Mouse (Mus musculus) CD4-positive, CD25-positive, alpha-beta regulatory T cell (primary cell): ENCODE data around the gene Cd300c. TPM values are rescaled to one million over a fixed set of nuclear protein-coding genes. Genes with fewer than 3 reads are reported as not detected.

ENCODE experiments used
- polyA plus RNA-seq: library from polyadenylated mRNA; unstranded; fragments of 100-300 nt; shearing (Covaris generic); gene quantifications from one replicate; pipeline ENCODE4 v1.2.1, GENCODE M21; 2017

The Cd300c gene
- not detected for polyA plus RNA-seq

DNA sequence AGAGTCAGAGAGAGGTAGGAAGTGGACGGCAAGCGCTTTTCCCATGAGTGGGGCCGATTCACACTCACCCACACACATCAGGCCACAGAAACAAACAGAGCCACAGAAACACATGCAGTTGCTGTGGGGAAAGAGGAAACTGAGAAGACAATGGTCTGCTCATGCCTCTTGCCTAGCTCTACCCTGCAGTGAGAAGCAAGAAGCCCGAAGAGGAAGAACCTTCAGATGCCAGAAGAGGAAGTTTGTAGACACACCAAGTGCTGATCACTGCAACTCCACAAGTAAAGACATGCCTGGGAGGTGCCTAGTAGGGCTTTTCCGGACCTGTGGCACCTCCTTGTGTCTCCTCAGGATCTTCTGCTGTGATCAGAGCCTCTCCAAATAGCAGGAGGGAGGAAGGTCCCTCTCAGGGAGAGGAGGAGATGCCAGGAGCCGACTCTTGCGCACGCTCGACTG, at the start of gene Cd300c:
Gene Cd300c, minus strand, starts transcription at position 406 of the 456 bp plus-strand sequence.

DNA sequence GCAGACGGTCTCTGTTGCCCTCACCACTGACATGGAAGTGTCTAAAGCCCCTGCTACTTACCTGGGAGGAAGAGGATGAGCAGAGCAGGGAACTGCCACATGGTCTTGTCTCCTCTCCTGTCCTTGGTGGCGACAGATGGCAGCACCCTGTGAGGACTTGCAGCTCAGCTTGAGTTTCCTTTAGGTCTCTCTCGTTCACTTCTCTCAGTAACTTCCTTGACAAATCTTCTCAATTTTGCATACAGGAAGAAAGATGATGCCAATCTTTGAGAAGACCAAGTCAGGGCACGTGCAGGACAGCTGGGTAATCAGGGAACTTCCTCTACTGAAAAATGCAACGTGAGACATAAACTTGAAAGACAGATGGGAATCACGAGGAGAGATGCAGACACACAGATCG, 47.1 kb upstream of the Cd300c start, which contains the start of gene Cd300ld2:
Gene Cd300ld2, minus strand, starts transcription at position 101 of the 400 bp plus-strand sequence.

DNA sequence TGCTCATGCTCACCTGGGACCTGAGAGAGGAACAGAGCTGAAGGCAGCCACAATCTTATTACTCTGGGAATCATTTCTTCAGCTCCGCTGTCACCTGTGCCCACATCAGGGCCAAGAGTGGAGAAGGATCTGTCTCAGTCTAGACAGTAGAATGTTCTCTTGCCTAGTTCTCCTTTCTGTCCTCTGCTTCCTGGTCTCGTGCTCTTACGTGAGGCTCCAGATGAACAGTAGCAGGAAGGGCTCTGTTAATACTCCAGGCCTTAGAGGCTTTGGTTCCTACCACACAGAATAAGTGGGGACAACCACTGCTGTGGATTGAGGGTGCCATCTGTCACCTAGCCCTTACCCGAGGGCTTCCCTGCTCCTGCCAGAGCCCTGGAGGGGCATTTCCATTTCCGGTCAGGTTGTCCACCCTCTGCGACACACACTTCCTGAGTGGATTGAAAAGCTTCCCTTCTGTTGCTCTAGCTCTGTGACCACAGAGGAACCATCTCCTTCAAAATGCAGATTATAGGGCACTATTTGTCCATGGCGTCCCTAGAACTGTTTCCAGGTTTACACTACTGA, 32.6 kb upstream of the Cd300c start, which contains the start of gene Cd300c2:
Gene Cd300c2, minus strand, starts transcription at position 407 of the 567 bp plus-strand sequence.

DNA sequence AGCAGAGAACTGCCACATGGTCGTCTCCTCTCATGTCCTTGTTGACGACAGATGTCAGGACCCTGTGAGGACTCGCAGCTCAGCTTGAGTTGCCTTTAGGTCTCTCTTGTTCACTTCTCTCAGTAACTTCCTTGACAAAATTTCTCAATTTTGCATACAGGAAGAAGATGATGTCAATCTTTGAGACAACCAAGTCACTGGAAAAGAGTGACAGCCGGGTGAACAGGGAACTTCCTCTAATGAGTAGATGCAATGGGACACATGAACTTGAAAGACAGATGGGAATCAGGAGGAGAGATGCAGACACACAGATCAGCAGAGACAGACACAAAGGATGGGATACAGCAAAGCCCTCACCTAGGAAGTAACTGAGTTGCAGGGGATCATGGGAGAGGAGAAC, 20.8 kb upstream of the Cd300c start, which contains the start of gene Cd300ld:
Gene Cd300ld, minus strand, starts transcription at position 130 of the 400 bp plus-strand sequence.

DNA sequence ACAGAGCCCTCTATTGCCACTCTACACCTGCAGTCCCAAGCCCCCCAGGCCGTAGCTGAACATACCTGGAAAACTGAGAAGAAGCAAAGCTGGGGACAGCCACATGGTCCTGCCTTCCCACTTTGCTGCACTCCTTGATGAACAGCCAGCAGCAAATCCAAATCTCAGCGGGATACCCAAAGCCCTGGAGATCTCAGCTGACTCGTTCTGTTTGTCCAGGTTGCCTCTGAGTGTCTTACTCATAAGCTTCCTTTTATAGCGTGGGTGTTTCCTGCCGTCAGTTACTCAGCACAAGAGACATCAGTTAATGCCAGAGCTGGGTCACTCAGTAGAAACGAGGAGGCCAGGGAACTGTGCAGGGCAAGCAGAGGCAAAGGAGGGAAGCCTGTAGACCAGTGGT, 34.8 kb downstream of the Cd300c start, which contains the start of gene Cd300lb:
Gene Cd300lb, minus strand, starts transcription at position 243 of the 400 bp plus-strand sequence.

Other genes with a start within 250 kb of the Cd300c start
- gene Dnaic2, start 241.7 kb downstream of the Cd300c start, polyA plus RNA-seq: not detected
- 0.20 TPM for gene Kif19a, start 203.8 kb downstream of the Cd300c start, polyA plus RNA-seq
- not detected for gene Btbd17, start 173.2 kb downstream of the Cd300c start, polyA plus RNA-seq
- gene Gpr142, start 170.2 kb downstream of the Cd300c start, polyA plus RNA-seq: not detected
- gene Gprc5c, start 118.0 kb downstream of the Cd300c start, polyA plus RNA-seq: 0.10 TPM
- gene Cd300a, start 79.1 kb downstream of the Cd300c start, polyA plus RNA-seq: 0.45 TPM
- gene Cd300lb, start 34.8 kb downstream of the Cd300c start, polyA plus RNA-seq: 0.11 TPM
- not detected for gene Cd300ld, start 20.8 kb upstream of the Cd300c start, polyA plus RNA-seq
- gene Cd300c2, start 32.7 kb upstream of the Cd300c start, polyA plus RNA-seq: 0.42 TPM
- not detected for gene Cd300ld2, start 47.0 kb upstream of the Cd300c start, polyA plus RNA-seq
- gene Cd300ld4, start 57.9 kb upstream of the Cd300c start, polyA plus RNA-seq: not detected
- gene Cd300ld5, start 68.6 kb upstream of the Cd300c start, polyA plus RNA-seq: not detected
- gene Cd300ld3, start 79.3 kb upstream of the Cd300c start, polyA plus RNA-seq: not detected
- gene Cd300e, start 93.0 kb upstream of the Cd300c start, polyA plus RNA-seq: 0.19 TPM
- gene Rab37, start 122.3 kb upstream of the Cd300c start, polyA plus RNA-seq: 206 TPM
- 1.1 TPM for gene Cd300lf, start 164.8 kb upstream of the Cd300c start, polyA plus RNA-seq
- 474 TPM for gene Slc9a3r1, start 194.2 kb upstream of the Cd300c start, polyA plus RNA-seq
- 15.9 TPM for gene Tmem104, start 218.3 kb upstream of the Cd300c start, polyA plus RNA-seq
- gene Nat9, start 218.7 kb upstream of the Cd300c start, polyA plus RNA-seq: 11.9 TPM